Mouse (Mus musculus) spleen, embryonic (tissue): ENCODE results near the gene Rnf208.

Experiments used
- CTCF ChIA-PET: fragments of 350-600 bp; sonication (Branson Sonifier 250); formaldehyde crosslinking; loops from one replicate; lab custom pipeline; 2022; lab: Charles Lee

Gene Rnf208

DNA sequence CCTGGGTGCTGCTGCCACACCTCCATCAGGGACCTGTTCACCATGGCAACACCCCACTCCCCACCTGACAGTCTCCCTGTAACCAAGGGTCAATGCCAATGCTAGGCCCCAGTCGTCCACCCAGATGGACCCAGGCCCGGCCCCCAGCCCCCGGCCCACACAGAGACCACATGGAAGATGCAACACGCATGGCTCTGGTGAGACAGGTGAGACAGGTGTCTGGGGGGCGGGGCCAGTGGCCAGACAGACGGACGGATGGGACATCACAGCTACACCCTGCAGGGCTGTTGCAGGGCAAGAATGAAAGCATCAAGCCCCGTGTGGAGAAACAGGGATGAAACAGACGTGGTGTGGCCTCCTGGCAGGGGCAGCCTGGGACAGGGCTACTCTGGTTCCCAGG lies 51.7 kb downstream of the Rnf208 start:
- CTCF ChIA-PET, result interaction anchor here (0.5 kb wide), 1 partner anchor 35 kb away, joined by 4 read pairs; no protein-coding TSS in a partner anchor
